Mouse (Mus musculus) CD4-positive, CD25-positive, alpha-beta regulatory T cell, adult 2 months (primary cell): ENCODE measurements around the gene Gnb1.

Experiments used
- DNase-seq: peaks from one replicate; pipeline ENCODE4 v3.0.0-alpha.2; 2012; ENCODE audit warnings: low read depth, low spot score

Gnb1 gene

GRCm38 (mm10) chr4:155574931-155575330, 83.8 kb downstream of the Gnb1 start:
- no peak for DNase-seq

- DNase-seq: no peak
Observed at GRCm38 (mm10) chr4:155575521-155575920, 84.4 kb downstream of the Gnb1 start.

GRCm38 (mm10) chr4:155577132-155577531, 86.0 kb downstream of the Gnb1 start:
- DNase-seq: no peak

GRCm38 (mm10) chr4:155577741-155578140, 86.6 kb downstream of the Gnb1 start:
- no peak for DNase-seq

GRCm38 (mm10) chr4:155578336-155579125, 87.4 kb downstream of the Gnb1 start:
- no peak for DNase-seq

- peak; percentile 66 for DNase-seq
Observed at GRCm38 (mm10) chr4:155580420-155580819, 89.3 kb downstream of the Gnb1 start.

- DNase-seq: no peak
Observed at GRCm38 (mm10) chr4:155582279-155582905, 91.2 kb downstream of the Gnb1 start.

GRCm38 (mm10) chr4:155589356-155589755, 98.2 kb downstream of the Gnb1 start:
- no peak for DNase-seq

GRCm38 (mm10) chr4:155591012-155591719, 100.0 kb downstream of the Gnb1 start:
- no peak for DNase-seq

GRCm38 (mm10) chr4:155593780-155594179, 102.6 kb downstream of the Gnb1 start:
- DNase-seq: no peak

GRCm38 (mm10) chr4:155595777-155596176, 104.6 kb downstream of the Gnb1 start:
- no peak for DNase-seq

- DNase-seq: no peak
Observed at GRCm38 (mm10) chr4:155596606-155597005, 105.4 kb downstream of the Gnb1 start.

GRCm38 (mm10) chr4:155598536-155598935, 107.4 kb downstream of the Gnb1 start:
- DNase-seq: no peak

- peak; percentile 62 for DNase-seq
Observed at GRCm38 (mm10) chr4:155599901-155600825, 109.0 kb downstream of the Gnb1 start.

GRCm38 (mm10) chr4:155601091-155601996, 110.2 kb downstream of the Gnb1 start, which contains the start of gene Slc35e2:
Gene Slc35e2 (plus strand): TSS chr4:155601416.
- peak; percentile 96 for DNase-seq

GRCm38 (mm10) chr4:155601997-155602456, 110.9 kb downstream of the Gnb1 start:
- DNase-seq: no peak

GRCm38 (mm10) chr4:155602753-155603152, 111.6 kb downstream of the Gnb1 start:
- no peak for DNase-seq

- no peak for DNase-seq
Observed at GRCm38 (mm10) chr4:155603801-155604200, 112.6 kb downstream of the Gnb1 start.

GRCm38 (mm10) chr4:155605132-155605531, 114.0 kb downstream of the Gnb1 start:
- no peak for DNase-seq

- DNase-seq: no peak
Observed at GRCm38 (mm10) chr4:155606825-155607224, 115.7 kb downstream of the Gnb1 start.
